Mouse (Mus musculus) v-Abl transformed pro-B cells (cell line): Measurements from ENCODE around the gene Yme1l1.

Source experiments
- in situ Hi-C, 2 experiments: fragments of 400-800 bp; cut with MboI; formaldehyde crosslinking; loops; one replicate each; pipeline ENCODE4 v1.15.1; 2025; ENCODE audit not compliant: unreplicated experiment in 2 of 2

Gene Yme1l1

GRCm38 (mm10) chr2:23155777-23156607 is at the start of gene Yme1l1, which contains the start of gene Mastl:
Gene Yme1l1, plus strand, starts transcription at chr2:23156369.
Gene Mastl, minus strand, starts transcription at chr2:23156024.
- in situ Hi-C loops = no loop called here

DNA sequence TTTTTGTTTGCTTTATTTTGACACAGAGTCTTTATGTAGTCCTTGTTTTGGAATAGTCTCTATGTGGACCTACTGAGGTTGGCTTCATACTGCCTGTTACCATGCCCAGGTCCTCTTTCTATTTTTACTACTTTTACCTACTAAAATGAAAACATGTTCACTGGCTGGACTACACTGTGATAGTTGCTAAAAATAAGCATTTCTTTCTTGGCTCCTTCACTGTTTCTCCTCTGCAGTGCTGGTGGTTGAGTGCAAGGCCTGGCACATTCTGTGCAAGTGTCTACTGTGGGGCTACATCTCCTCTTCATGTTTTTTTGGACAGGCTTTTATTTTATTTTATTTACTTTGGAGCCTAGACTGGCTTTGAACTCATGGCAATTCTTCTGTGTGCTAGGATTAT is 36.6 kb upstream of the Yme1l1 start:
- in situ Hi-C loops = no loop called here

DNA sequence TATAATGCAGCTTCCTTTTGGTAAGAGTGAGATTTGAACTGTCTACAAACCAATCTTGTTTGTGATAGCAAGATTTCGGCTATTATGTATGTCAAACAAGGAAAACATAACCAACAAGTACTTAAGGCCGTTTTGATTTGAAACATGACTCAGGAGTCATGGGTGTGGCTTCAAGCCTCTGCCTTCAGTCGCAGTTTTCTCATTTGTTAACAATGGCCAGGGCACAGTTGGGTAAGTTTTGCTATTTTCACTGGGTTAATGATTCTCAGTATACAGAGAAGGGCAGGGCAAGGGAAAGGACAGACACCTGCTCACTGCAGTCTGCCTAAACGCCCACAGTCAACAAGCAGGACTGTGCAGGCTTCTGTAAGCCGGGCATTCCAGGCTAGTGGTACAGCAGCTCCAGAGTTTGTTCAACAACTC is 959 bp upstream of the Yme1l1 start:
- in situ Hi-C loops = no loop called here

- in situ Hi-C loops = no loop called here
Observed at GRCm38 (mm10) chr2:23156608-23157081, 476 bp downstream of the Yme1l1 start.

DNA sequence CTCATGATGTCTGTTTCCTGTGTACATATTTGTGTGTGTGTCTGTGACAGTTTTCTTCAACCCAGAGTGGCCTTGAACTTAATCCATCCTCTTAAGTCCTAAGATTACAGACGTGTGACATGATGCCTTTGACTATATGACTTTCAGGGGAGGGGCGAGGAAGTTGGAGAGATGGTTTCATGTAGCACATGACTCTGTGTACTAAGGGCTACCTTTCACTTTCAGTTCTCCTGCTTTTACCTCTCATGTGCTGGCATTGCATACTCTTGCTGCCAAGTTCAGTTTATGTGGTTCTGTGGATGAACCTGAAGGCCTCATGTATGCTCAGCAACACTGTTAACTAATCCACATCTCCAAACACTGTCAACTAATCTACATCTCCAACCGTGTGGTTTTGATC is 16.1 kb downstream of the Yme1l1 start:
- in situ Hi-C loops = no loop called here

DNA sequence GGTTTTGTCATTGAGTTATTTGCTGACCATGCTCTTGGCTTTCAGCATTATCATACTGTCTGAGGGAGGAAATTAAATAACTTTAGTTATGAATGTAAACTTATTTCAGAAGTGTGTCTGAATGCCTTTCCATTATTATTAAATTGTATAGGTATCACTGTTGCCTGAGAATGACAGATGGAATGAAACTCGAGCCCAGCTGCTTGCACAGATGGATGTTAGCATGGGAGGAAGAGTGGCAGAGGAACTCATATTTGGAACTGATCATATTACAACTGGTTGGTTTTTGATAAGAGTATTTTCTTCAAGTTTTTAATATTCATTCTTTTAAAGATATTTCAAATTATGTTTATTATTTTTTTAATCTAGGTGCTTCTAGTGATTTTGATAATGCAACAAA is 38.2 kb downstream of the Yme1l1 start:
- in situ Hi-C loops = no loop called here

- in situ Hi-C loops = loop anchor here (25.0 kb wide), 1 partner anchor 386 kb away; no protein-coding TSS in a partner anchor
Observed at GRCm38 (mm10) chr2:23201034-23201433, 44.9 kb downstream of the Yme1l1 start.

GRCm38 (mm10) chr2:23202900-23203670 is 46.9 kb downstream of the Yme1l1 start:
- in situ Hi-C loops = loop anchor here (25.0 kb wide), 1 partner anchor 384 kb away; no protein-coding TSS in a partner anchor

GRCm38 (mm10) chr2:23207070-23207526 is 50.9 kb downstream of the Yme1l1 start, which contains the start of gene 4931423N10Rik:
Gene 4931423N10Rik, plus strand, starts transcription at chr2:23207476.
- in situ Hi-C loops = loop anchor here (25.0 kb wide), 1 partner anchor 380 kb away; no protein-coding TSS in a partner anchor

DNA sequence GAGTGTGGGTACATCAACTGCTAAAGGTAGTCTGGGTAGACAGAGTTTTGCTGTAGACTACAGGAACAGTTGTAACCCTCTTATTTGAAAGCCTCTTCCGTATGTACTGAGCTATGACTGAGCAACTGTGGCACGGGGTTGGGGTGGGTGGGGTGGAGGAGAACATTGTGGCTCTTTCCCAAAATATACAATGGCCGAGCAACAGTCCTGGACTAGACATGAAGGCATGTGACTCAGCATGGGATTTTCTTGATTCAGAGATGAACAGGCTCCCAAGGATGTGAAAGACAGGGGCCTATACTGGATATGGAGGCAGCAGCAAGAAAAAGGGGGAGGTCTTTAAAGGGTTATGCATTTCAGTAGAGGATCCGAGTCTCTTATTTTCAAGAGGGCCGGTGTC is 57.5 kb downstream of the Yme1l1 start:
- in situ Hi-C loops = loop anchor here (25.0 kb wide), 1 partner anchor 374 kb away; no protein-coding TSS in a partner anchor

GRCm38 (mm10) chr2:23225199-23225598 is 69.0 kb downstream of the Yme1l1 start:
- in situ Hi-C loops = no loop called here

DNA sequence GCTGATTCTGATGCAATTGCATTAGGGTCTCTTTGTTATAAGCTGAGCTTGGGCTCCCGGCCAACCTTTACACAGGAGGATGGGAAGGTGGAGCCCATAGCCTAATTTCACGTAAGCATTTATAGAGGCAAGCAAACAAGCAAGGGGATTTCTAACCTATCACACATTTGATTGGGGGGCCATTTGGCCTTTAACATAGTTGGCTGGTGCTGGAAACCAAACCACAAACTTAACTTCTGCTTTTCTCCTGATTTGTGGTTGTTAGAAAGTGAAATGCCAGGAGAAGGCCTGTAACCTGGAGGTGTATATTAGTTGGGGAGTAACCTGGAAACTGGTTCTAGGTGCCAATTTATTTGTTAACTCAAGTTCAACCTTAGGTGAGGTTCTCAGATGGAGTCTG is 72.3 kb downstream of the Yme1l1 start:
- in situ Hi-C loops = no loop called here

DNA sequence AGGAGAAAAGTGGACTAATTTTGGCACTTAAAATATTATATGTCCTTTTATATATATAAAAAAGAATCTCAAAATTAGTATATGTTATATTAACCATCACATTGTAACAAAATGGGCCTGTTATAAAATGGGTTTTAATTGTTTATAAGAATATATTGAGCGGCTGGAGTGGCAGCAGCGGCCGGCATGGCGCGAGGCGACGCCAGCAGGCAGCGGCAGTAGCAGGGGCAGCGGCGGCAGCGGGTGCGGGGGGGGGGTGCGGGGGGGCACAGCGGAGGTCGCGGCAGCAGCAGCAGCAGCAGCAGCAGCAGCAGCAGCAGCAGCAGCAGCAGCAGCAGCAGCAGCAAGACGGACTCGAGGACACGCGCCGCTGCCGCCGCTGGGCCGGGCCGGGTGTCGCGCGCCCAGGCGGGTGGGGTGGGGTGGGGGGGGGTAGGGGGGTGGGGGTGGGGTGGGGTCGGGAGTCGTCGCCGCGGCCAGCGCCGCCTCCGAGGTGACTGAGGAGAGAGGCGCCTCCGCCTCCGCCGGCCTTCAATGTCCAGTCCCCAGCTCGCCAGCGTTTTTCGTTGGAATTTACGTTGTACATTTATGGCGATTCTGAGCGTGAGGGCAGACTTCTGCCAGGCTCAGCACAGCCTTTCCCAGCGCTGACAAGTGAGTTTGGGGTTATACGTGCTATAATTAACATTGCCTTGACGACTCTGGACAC is 78.0 kb downstream of the Yme1l1 start:
- in situ Hi-C loops = no loop called here
